Mouse (Mus musculus) kidney, embryonic 14.5 days (tissue): ENCODE data around the gene Eif1ax. TPM values are rescaled to one million over a fixed set of nuclear protein-coding genes. Genes with fewer than 3 reads are reported as not detected.

Experiments used
- ATAC-seq: fragments of 200-750 bp; cut with Nextera tagmentation; 2 replicates; pipeline ENCODE4 v1.8.0; 2017; ENCODE audit warnings: moderate number of reproducible peaks, mild to moderate bottlenecking, moderate TSS enrichment, moderate library complexity; ENCODE audit not compliant: low FRiP score, low TSS enrichment
- H3K27ac ChIP-seq: fragments of 300-500 bp; sonication (generic); 2 replicates; pipeline ENCODE4 v1.5.1; 2014; ENCODE audit warnings: low read depth, mild to moderate bottlenecking, low read length, moderate library complexity, mixed read lengths
- H3K27me3 ChIP-seq: fragments of 300-500 bp; sonication (generic); 2 replicates; pipeline ENCODE4 v1.6.1; 2014; ENCODE audit warnings: mild to moderate bottlenecking, low read length; ENCODE audit not compliant: control insufficient read depth, insufficient read depth
- H3K36me3 ChIP-seq: fragments of 300-500 bp; sonication (generic); 2 replicates; pipeline ENCODE4 v1.6.1; 2014; ENCODE audit warnings: low read length, mixed read lengths; ENCODE audit not compliant: control insufficient read depth, insufficient read depth
- H3K4me1 ChIP-seq: fragments of 300-500 bp; sonication (generic); 2 replicates; pipeline ENCODE4 v1.6.1; 2014; ENCODE audit warnings: low read length, mixed read lengths; ENCODE audit not compliant: control insufficient read depth, insufficient read depth
- H3K4me2 ChIP-seq: fragments of 300-500 bp; sonication (generic); replicated peaks from 2 replicates; pipeline ENCODE4 v1.6.1; 2014; ENCODE audit warnings: low read depth, mild to moderate bottlenecking, low read length
- H3K4me3 ChIP-seq: fragments of 300-500 bp; sonication (generic); 2 replicates; pipeline ENCODE4 v1.5.1; 2014; ENCODE audit warnings: mild to moderate bottlenecking, low read length
- H3K9ac ChIP-seq: fragments of 300-500 bp; sonication (generic); 2 replicates; pipeline ENCODE4 v1.6.1; 2014; ENCODE audit warnings: low read depth, mild to moderate bottlenecking, low read length, moderate library complexity
- H3K9me3 ChIP-seq: fragments of 300-500 bp; sonication (generic); 2 replicates; pipeline ENCODE4 v1.6.1; 2016; ENCODE audit warnings: low read length; ENCODE audit not compliant: control insufficient read depth
- WGBS: fragments of 180-500 bp; shearing (Covaris S2); extraction: QIAGEN DNeasy Blood & Tissue Kit; methylation state at CpG from one replicate; pipeline ENCODE4 v1.1.7; 2014; 5-methylcytosine and 5-hydroxymethylcytosine counted together
- polyA plus RNA-seq: library from polyadenylated mRNA; unstranded; fragments of >200 nt; fragmentation: Nextera tagmentation; extraction: Ambion mirVana; gene quantifications from 2 replicates; pipeline ENCODE4 v1.2.1, GENCODE M21; 2014

The Eif1ax gene
- 128 and 130 TPM in 2 replicates for polyA plus RNA-seq

GRCm38 (mm10) chrX:159371831-159372752 lies at the start of gene Eif1ax:
Gene Eif1ax, plus strand, starts transcription at chrX:159372178.
- peak within 1 kb of the TSS; percentile 65 for H3K4me3 ChIP-seq
- peak; percentile 99 for ATAC-seq
- H3K4me1 ChIP-seq, result no peaks in the 10 kb centered on the region
- H3K36me3 ChIP-seq, result no peaks in the 10 kb centered on the region
- 27% methylated on average over 56 of the region's 76 CpGs for WGBS
- H3K9me3 ChIP-seq, result no peaks in the 10 kb centered on the region
- peak within 1 kb of the TSS; percentile 77 for H3K9ac ChIP-seq
- no peaks in the 10 kb centered on the region for H3K27me3 ChIP-seq
- peak within 1 kb of the TSS; percentile 69; the same call in 1 of the 2 replicates for H3K27ac ChIP-seq
- peak within 1 kb of the TSS; percentile 36 for H3K4me2 ChIP-seq

- no peak for ATAC-seq
- no peaks in the 10 kb centered on the region for H3K4me1 ChIP-seq
- no peak overlapping the region for H3K9ac ChIP-seq
- 80% methylated on average over 3 of the region's 3 CpGs for WGBS
- H3K36me3 ChIP-seq, result peaks cover 14% of the 10 kb centered on the region; the same call in 1 of the 2 replicates
- no peak overlapping the region for H3K4me2 ChIP-seq
- H3K9me3 ChIP-seq, result no peaks in the 10 kb centered on the region
- no peaks in the 10 kb centered on the region for H3K27me3 ChIP-seq
- no peak overlapping the region for H3K4me3 ChIP-seq
- H3K27ac ChIP-seq, result no peak overlapping the region
These were observed 7.5 kb upstream of the Eif1ax start for GRCm38 (mm10) chrX:159364506-159364905.

GRCm38 (mm10) chrX:159372753-159373144 lies 771 bp downstream of the Eif1ax start:
- H3K9me3 ChIP-seq, result no peaks in the 10 kb centered on the region
- H3K9ac ChIP-seq, result peak overlapping the region; percentile 77
- no peaks in the 10 kb centered on the region for H3K36me3 ChIP-seq
- peak overlapping the region; percentile 69; the same call in 1 of the 2 replicates for H3K27ac ChIP-seq
- H3K27me3 ChIP-seq, result no peaks in the 10 kb centered on the region
- H3K4me2 ChIP-seq, result peak overlapping the region; percentile 36
- H3K4me3 ChIP-seq, result peak overlapping the region; percentile 65
- no peaks in the 10 kb centered on the region for H3K4me1 ChIP-seq
- no peak for ATAC-seq
- 27% methylated on average over 9 of the region's 9 CpGs for WGBS

- 82% methylated on average over 9 of the region's 9 CpGs for WGBS
- Histone ChIP-seq H3K4me1 (no peaks in the 10 kb centered on the region), H3K36me3 (peaks cover 12% of the 10 kb centered on the region), H3K27me3 (no peaks in the 10 kb centered on the region), H3K9ac (no peak overlapping the region), H3K27ac (no peak overlapping the region), H3K4me2 (no peak overlapping the region), H3K9me3 (no peaks in the 10 kb centered on the region), H3K4me3 (no peak overlapping the region)
- no peak for ATAC-seq
These were observed 15.1 kb downstream of the Eif1ax start for GRCm38 (mm10) chrX:159387105-159387504.

GRCm38 (mm10) chrX:159388953-159389352 lies 17.0 kb downstream of the Eif1ax start:
- H3K27me3 ChIP-seq, result no peaks in the 10 kb centered on the region
- H3K4me1 ChIP-seq, result no peaks in the 10 kb centered on the region

GRCm38 (mm10) chrX:159390347-159390962 lies 18.5 kb downstream of the Eif1ax start:
- no peaks in the 10 kb centered on the region for H3K27me3 ChIP-seq
- H3K9ac ChIP-seq, result no peak overlapping the region
- peaks cover 8% of the 10 kb centered on the region; the same call in 1 of the 2 replicates for H3K36me3 ChIP-seq
- no peaks in the 10 kb centered on the region for H3K4me1 ChIP-seq
- H3K27ac ChIP-seq, result no peak overlapping the region
- WGBS, result 82% methylated on average over 6 of the region's 6 CpGs
- H3K4me3 ChIP-seq, result no peak overlapping the region
- H3K9me3 ChIP-seq, result no peaks in the 10 kb centered on the region
- no peak for ATAC-seq
- no peak overlapping the region for H3K4me2 ChIP-seq

More at GRCm38 (mm10) chrX:159388953-159389352, 17.0 kb downstream of the Eif1ax start:
- peaks cover 12% of the 10 kb centered on the region; the same call in 1 of the 2 replicates for H3K36me3 ChIP-seq
- ATAC-seq, result no peak
- no peak overlapping the region for H3K9ac ChIP-seq
- H3K27ac ChIP-seq, result no peak overlapping the region
- H3K4me2 ChIP-seq, result no peak overlapping the region
- H3K9me3 ChIP-seq, result no peaks in the 10 kb centered on the region
- no peak overlapping the region for H3K4me3 ChIP-seq

GRCm38 (mm10) chrX:159391239-159391638 lies 19.3 kb downstream of the Eif1ax start:
- Histone ChIP-seq H3K9me3 (no peaks in the 10 kb centered on the region), H3K36me3 (peaks cover 3% of the 10 kb centered on the region; the same call in 1 of the 2 replicates), H3K27ac (no peak overlapping the region), H3K9ac (no peak overlapping the region), H3K27me3 (no peaks in the 10 kb centered on the region), H3K4me2 (no peak overlapping the region), H3K4me3 (no peak overlapping the region), H3K4me1 (no peaks in the 10 kb centered on the region)
- WGBS, result 79% methylated on average over 3 of the region's 3 CpGs
- no peak for ATAC-seq

- Histone ChIP-seq H3K4me1 (no peaks in the 10 kb centered on the region), H3K27ac (no peak overlapping the region), H3K27me3 (0 out of 2 replicates have a peak, but pooled peaks cover 5% of the 10 kb centered on the region), H3K4me2 (no peak overlapping the region), H3K4me3 (no peak overlapping the region), H3K9ac (no peak overlapping the region), H3K9me3 (no peaks in the 10 kb centered on the region), H3K36me3 (no peaks in the 10 kb centered on the region)
- WGBS, result 43% methylated on average over 4 of the region's 4 CpGs
- no peak for ATAC-seq
These were observed 37.3 kb downstream of the Eif1ax start for GRCm38 (mm10) chrX:159409253-159409652.
